Mouse (Mus musculus): ENCODE data around the gene Fh1.

DNA sequence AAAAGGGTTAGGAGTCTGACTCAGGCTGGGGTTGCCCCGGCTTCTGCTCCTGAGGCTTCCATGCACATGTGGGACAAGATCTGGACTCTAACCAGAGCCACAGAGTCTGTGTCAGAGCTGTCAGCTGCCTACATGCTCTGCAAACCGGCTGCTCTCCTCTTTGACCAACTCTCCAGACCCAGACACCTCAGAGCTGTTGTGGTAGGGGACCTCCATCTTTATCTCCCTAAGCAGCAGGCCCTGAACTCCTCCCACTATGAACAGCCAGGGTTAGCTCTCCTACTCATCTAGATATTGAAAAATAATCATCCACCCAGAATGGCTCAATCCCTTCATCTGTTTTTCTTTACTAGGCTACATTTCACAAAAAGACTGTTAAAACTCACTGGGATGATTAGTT is 40.2 kb downstream of the Fh1 start:
- TF ChIP-seq GATA1 (IDR thresholded peaks at IDR 0.05; ENCODE audit: low read length) (no peak), TAL1 (IDR thresholded peaks at IDR 0.05; ENCODE audit: low read length) (no peak)
